Mouse (Mus musculus) limb, embryonic 11.5 days (tissue): ENCODE data around the gene Kmt2a. TPM values are rescaled to one million over a fixed set of nuclear protein-coding genes. Genes with fewer than 3 reads are reported as not detected.

Experiments
- ATAC-seq: fragments of 200-750 bp; cut with Nextera tagmentation; 2 replicates; pipeline ENCODE4 v1.8.0; 2017; ENCODE audit warnings: low read depth; ENCODE audit not compliant: insufficient number of reproducible peaks, low FRiP score, low TSS enrichment
- DNase-seq: peaks from one replicate; pipeline ENCODE4 v3.0.0-alpha.2; 2015; ENCODE audit warnings: low spot score
- H3K27ac ChIP-seq: fragments of 300-500 bp; sonication (generic); replicated peaks from 2 replicates; pipeline ENCODE4 v1.5.1; 2014; ENCODE audit warnings: low read depth, mild to moderate bottlenecking, low read length
- H3K27me3 ChIP-seq: fragments of 300-500 bp; sonication (generic); 2 replicates; pipeline ENCODE4 v1.6.1; 2014; ENCODE audit warnings: mild to moderate bottlenecking, low read length, mixed read lengths; ENCODE audit not compliant: control insufficient read depth, insufficient read depth
- H3K36me3 ChIP-seq: fragments of 300-500 bp; sonication (generic); 2 replicates; pipeline ENCODE4 v1.6.1; 2014; ENCODE audit warnings: mild to moderate bottlenecking, low read length, moderate library complexity, mixed read lengths; ENCODE audit not compliant: control insufficient read depth, insufficient read depth
- H3K4me1 ChIP-seq: fragments of 300-500 bp; sonication (generic); 2 replicates; pipeline ENCODE4 v1.6.1; 2014; ENCODE audit warnings: low read length, mixed read lengths; ENCODE audit not compliant: control insufficient read depth, insufficient read depth
- H3K4me2 ChIP-seq: fragments of 300-500 bp; sonication (generic); 2 replicates; pipeline ENCODE4 v1.6.1; 2014; ENCODE audit warnings: low read depth, mild to moderate bottlenecking, moderate library complexity; ENCODE audit not compliant: severe bottlenecking
- H3K4me3 ChIP-seq: fragments of 300-500 bp; sonication (generic); 2 replicates; pipeline ENCODE4 v1.5.1; 2014; ENCODE audit warnings: low read depth, low read length
- H3K9ac ChIP-seq: fragments of 300-500 bp; sonication (generic); 2 replicates; pipeline ENCODE4 v1.6.1; 2014; ENCODE audit warnings: mild to moderate bottlenecking, low read length
- H3K9me3 ChIP-seq: fragments of 300-500 bp; sonication (generic); 2 replicates; pipeline ENCODE4 v1.6.1; 2016; ENCODE audit warnings: low read length; ENCODE audit not compliant: control insufficient read depth
- WGBS: fragments of 180-500 bp; shearing (Covaris S2); extraction: QIAGEN DNeasy Blood & Tissue Kit; methylation state at CpG from one replicate; pipeline ENCODE4 v1.1.7; 2014; 5-methylcytosine and 5-hydroxymethylcytosine counted together
- polyA plus RNA-seq: library from polyadenylated mRNA; unstranded; fragments of >200 nt; fragmentation: Nextera tagmentation; extraction: Ambion mirVana; gene quantifications from 2 replicates; pipeline ENCODE4 v1.2.1, GENCODE M21; 2014

Gene Kmt2a
- polyA plus RNA-seq, 1 experiment from 2014 or later, result 13.7 TPM

DNA sequence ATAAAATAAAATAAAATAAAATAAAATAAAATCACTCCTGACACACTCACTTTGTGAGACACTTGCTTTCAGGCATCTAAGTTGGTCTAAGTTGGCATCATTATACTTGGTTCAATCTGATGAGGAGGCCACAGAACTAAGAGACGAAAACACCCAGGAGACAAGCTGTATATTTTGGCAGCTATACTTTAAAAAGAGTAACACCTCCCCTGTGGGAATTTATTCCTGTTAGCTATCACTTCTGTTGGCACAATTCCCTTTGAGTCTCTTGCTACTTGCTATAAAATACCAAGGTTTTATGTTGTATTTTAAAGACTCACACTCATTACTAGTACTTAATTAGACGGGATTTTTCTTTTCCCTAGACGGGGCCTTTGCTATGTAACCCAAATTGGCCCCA is 22.4 kb downstream of the Kmt2a start:
- Histone ChIP-seq H3K36me3 (peaks cover 4% of the 10 kb centered on the region; the same call in 1 of the 2 replicates), H3K4me3 (no peak overlapping the region), H3K9me3 (no peaks in the 10 kb centered on the region), H3K27me3 (no peaks in the 10 kb centered on the region), H3K4me1 (no peaks in the 10 kb centered on the region), H3K27ac (no peak overlapping the region), H3K4me2 (no peak overlapping the region), H3K9ac (no peak overlapping the region)
- DNase-seq (no peak), ATAC-seq (no peak)
- WGBS, result 83% methylated on average over 3 of the region's 3 CpGs

- Histone ChIP-seq H3K4me2 (no peak overlapping the region), H3K36me3 (peaks cover 4% of the 10 kb centered on the region; the same call in 1 of the 2 replicates), H3K27ac (no peak overlapping the region), H3K27me3 (no peaks in the 10 kb centered on the region), H3K4me1 (no peaks in the 10 kb centered on the region), H3K4me3 (no peak overlapping the region), H3K9ac (no peak overlapping the region), H3K9me3 (no peaks in the 10 kb centered on the region)
- ATAC-seq, result no peak
- 86% methylated on average over 17 of the region's 17 CpGs for whole genome bisulfite sequencing
- no peak for DNase-seq
Measured at GRCm38 (mm10) chr9:44857405-44857992, 23.6 kb downstream of the Kmt2a start.

GRCm38 (mm10) chr9:44855153-44855552 is 25.9 kb downstream of the Kmt2a start:
- Histone ChIP-seq H3K36me3 (no peaks in the 10 kb centered on the region), H3K4me2 (no peak overlapping the region), H3K27ac (no peak overlapping the region), H3K4me1 (no peaks in the 10 kb centered on the region), H3K9me3 (no peaks in the 10 kb centered on the region), H3K27me3 (no peaks in the 10 kb centered on the region), H3K9ac (no peak overlapping the region), H3K4me3 (no peak overlapping the region)
- DNase-seq (no peak), ATAC-seq (no peak)
- 92% methylated on average over 6 of the region's 6 CpGs for WGBS

DNA sequence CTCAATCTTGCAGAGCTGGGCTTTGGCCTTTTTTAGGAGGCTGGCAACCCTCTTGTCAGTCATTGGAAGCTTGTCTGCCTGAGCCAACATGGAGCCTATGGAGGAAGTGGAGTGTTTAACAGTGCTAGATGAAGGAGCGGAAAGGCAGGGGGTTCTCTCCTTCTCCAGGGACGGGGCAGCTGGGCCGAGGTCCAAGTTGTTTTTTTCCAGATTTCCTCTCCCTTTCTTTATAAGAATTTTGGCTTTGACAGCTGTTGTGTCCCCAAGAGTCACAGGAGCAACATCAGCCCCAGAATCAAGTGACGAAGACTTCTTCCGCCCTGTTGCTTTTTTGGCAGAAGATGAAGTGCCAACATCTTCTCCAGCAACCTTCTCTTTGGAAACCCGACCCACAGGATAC is 33.6 kb downstream of the Kmt2a start:
- WGBS, result 91% methylated on average over 6 of the region's 6 CpGs
- Histone ChIP-seq H3K9ac (no peak overlapping the region), H3K27me3 (no peaks in the 10 kb centered on the region), H3K27ac (no peak overlapping the region), H3K4me1 (no peaks in the 10 kb centered on the region), H3K9me3 (no peaks in the 10 kb centered on the region), H3K36me3 (peaks cover 35% of the 10 kb centered on the region), H3K4me2 (no peak overlapping the region), H3K4me3 (no peak overlapping the region)
- DNase-seq, result no peak
- no peak for ATAC-seq

DNA sequence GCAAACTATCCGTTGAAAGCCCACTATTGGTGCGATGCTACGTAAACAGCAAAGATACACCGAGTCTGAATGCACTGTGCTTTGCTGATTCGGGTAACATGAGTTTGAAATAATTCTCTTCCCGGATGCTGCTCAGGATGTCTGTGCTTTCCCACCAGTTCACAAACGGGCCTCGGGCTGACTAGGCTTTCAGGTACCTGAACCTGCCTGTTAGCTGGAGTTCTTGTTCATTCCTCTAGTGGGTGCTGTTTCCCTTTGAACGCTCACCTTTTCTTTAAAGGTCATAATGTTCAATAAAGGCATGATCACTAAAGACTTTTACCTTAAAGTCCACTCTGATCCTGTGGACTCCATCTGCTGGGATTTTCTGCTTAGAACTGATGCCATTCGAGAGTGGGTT is 39.9 kb downstream of the Kmt2a start:
- 87% methylated on average over 10 of the region's 10 CpGs for WGBS
- no peak overlapping the region for H3K4me2 ChIP-seq
- no peaks in the 10 kb centered on the region for H3K4me1 ChIP-seq
- no peaks in the 10 kb centered on the region for H3K27me3 ChIP-seq
- DNase-seq (no peak), ATAC-seq (no peak)
- H3K36me3 ChIP-seq, result peaks cover 39% of the 10 kb centered on the region
- H3K9me3 ChIP-seq, result no peaks in the 10 kb centered on the region
- H3K27ac ChIP-seq, result no peak overlapping the region
- no peak overlapping the region for H3K9ac ChIP-seq
- no peak overlapping the region for H3K4me3 ChIP-seq

DNA sequence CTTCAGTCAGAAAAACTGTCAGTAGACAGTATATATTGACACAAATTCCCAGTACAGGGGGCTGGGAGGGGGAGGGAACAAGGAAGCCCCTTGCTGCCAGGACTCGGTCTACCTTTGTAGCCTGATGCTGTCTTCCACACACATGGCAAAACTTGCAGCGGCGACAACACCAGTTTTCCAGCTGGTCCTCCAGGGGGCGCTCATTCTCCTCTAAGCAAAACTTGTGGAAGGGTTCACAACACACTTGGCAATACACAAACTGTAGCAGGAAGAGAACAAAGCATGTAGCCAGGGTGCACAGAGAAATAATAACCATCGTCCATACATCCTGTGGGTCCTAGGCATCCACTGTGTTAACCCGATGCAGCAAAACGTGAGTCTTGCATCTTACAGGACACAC is 44.7 kb downstream of the Kmt2a start:
- Histone ChIP-seq H3K9me3 (no peaks in the 10 kb centered on the region), H3K27ac (no peak overlapping the region), H3K27me3 (no peaks in the 10 kb centered on the region), H3K4me2 (no peak overlapping the region), H3K4me3 (no peak overlapping the region), H3K4me1 (no peaks in the 10 kb centered on the region), H3K36me3 (peaks cover 33% of the 10 kb centered on the region), H3K9ac (no peak overlapping the region)
- no peak for ATAC-seq
- WGBS, result 65% methylated on average over 7 of the region's 7 CpGs
- peak; percentile 87 for DNase-seq

GRCm38 (mm10) chr9:44832356-44832755 is 48.7 kb downstream of the Kmt2a start:
- peaks cover 28% of the 10 kb centered on the region for H3K36me3 ChIP-seq
- no peak overlapping the region for H3K4me3 ChIP-seq
- H3K27ac ChIP-seq, result no peak overlapping the region
- ATAC-seq (no peak), DNase-seq (no peak)
- no peaks in the 10 kb centered on the region for H3K27me3 ChIP-seq
- H3K9me3 ChIP-seq, result no peaks in the 10 kb centered on the region
- no peak overlapping the region for H3K9ac ChIP-seq
- H3K4me2 ChIP-seq, result no peak overlapping the region
- no peaks in the 10 kb centered on the region for H3K4me1 ChIP-seq
- whole genome bisulfite sequencing, result 97% methylated on average over 4 of the region's 4 CpGs

- 89% methylated on average over 2 of the region's 2 CpGs for WGBS
- DNase-seq (no peak), ATAC-seq (no peak)
- H3K4me1 ChIP-seq, result no peaks in the 10 kb centered on the region
- no peak overlapping the region for H3K4me3 ChIP-seq
- no peaks in the 10 kb centered on the region for H3K9me3 ChIP-seq
- H3K36me3 ChIP-seq, result peaks cover 25% of the 10 kb centered on the region
- no peaks in the 10 kb centered on the region for H3K27me3 ChIP-seq
- no peak overlapping the region for H3K9ac ChIP-seq
- no peak overlapping the region for H3K4me2 ChIP-seq
- H3K27ac ChIP-seq, result no peak overlapping the region
Measured at GRCm38 (mm10) chr9:44830506-44830905, 50.6 kb downstream of the Kmt2a start.

DNA sequence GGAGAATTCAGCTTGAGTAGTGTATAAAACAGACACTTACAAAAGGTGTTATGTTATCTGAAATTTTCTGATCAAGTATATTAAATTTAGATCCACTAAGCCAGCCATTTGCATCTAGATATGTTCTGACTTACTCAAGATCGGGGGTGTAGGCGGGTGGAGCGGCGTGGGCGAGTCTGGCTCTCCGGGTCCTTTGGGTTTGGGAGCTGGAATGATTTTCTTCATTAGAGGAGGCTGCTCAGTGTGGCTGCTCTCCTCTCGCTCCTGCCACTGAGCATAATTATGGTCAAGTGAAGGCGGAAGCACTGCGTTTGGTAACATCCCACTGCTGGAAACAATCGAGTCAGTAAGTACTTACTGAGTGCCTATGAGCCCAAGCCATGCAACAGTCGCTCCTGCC is 52.2 kb downstream of the Kmt2a start:
- WGBS, result 94% methylated on average over 11 of the region's 11 CpGs

More for the DNA sequence above, 52.2 kb downstream of the Kmt2a start:
- Histone ChIP-seq H3K36me3 (peaks cover 24% of the 10 kb centered on the region), H3K9ac (no peak overlapping the region), H3K27ac (no peak overlapping the region), H3K4me3 (no peak overlapping the region), H3K27me3 (no peaks in the 10 kb centered on the region), H3K4me1 (no peaks in the 10 kb centered on the region), H3K9me3 (no peaks in the 10 kb centered on the region), H3K4me2 (no peak overlapping the region)
- DNase-seq, result no peak
- ATAC-seq, result no peak
